Mouse (Mus musculus): ENCODE measurements around the gene Dab2ip. TPM values are rescaled to one million over a fixed set of nuclear protein-coding genes. Genes with fewer than 3 reads are reported as not detected.

Dab2ip gene
- polyA plus RNA-seq, 1 experiment from 2014 or later = 48.4 TPM

GRCm38 (mm10) chr2:35764328-35764727 lies 206.3 kb downstream of the Dab2ip start:
- Histone ChIP-seq H3K9ac (no peak overlapping the region), H3K4me2 (replicated peaks) (no peak overlapping the region), H3K4me1 (replicated peaks; ENCODE audit: control insufficient read depth, insufficient read depth, low read length) (peaks cover 13% of the 10 kb centered on the region), H3K4me3 (replicated peaks; ENCODE audit: low read length) (no peak overlapping the region), H3K27ac (no peak overlapping the region), H3K36me3 (replicated peaks; ENCODE audit: control insufficient read depth, insufficient read depth) (no peaks in the 10 kb centered on the region), H3K9me3 (ENCODE audit: control insufficient read depth, low read length) (no peaks in the 10 kb centered on the region), H3K27me3 (ENCODE audit: control insufficient read depth, insufficient read depth, low read length) (no peaks in the 10 kb centered on the region)
- no peak for DNase-seq (ENCODE audit: low spot score)
- 81% methylated on average over 8 of the region's 8 CpGs for WGBS
- no peak for ATAC-seq (ENCODE audit: low FRiP score)

DNA sequence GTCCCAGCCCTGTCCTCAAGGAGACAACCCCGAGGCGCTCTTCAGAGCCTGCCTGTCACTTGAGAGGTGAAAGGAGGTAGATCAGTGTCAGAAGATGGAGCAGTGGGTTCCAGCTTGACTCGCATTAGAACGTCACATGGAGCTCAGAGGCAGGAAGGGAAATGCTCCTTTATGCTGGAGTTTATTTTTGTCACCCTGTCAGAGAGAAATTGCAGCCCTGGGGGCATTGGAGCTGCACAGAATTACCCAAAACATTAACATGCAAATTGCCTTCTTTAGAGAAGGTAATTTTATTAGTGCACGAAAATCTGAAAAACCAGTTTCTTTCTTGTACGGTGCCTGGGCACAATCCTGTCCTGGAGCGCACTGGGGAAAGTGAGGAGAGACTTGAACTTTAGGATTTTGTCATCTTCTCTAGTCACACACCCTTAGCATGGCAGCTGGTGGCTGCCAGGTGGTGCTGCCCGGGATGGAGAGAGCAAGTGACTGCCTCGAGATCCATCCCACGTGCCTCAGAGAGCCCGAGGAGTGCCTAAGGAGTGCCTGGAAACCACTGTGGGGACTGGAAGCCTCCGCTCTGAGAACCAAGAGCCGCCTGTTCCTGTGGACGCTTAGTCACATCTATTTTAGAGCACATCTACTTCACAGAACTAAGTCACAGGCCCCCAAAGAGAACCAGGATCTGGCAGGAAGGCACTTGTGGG lies 209.9 kb downstream of the Dab2ip start:
- H3K36me3 ChIP-seq (replicated peaks; ENCODE audit: control insufficient read depth, insufficient read depth) = no peaks in the 10 kb centered on the region
- no peaks in the 10 kb centered on the region for H3K9me3 ChIP-seq (ENCODE audit: control insufficient read depth, low read length)
- WGBS = 31% methylated on average over 14 of the region's 14 CpGs
- H3K4me3 ChIP-seq (replicated peaks; ENCODE audit: low read length) = no peak overlapping the region
- H3K4me2 ChIP-seq (replicated peaks) = no peak overlapping the region
- ATAC-seq (ENCODE audit: low FRiP score) (peak; percentile 62), DNase-seq (ENCODE audit: low spot score) (no peak)
- peaks cover 13% of the 10 kb centered on the region for H3K4me1 ChIP-seq (replicated peaks; ENCODE audit: control insufficient read depth, insufficient read depth, low read length)
- H3K27ac ChIP-seq = peak overlapping the region; percentile 32; the same call in 1 of the 2 replicates
- H3K27me3 ChIP-seq (ENCODE audit: control insufficient read depth, insufficient read depth, low read length) = no peaks in the 10 kb centered on the region
- no peak overlapping the region for H3K9ac ChIP-seq

- WGBS = 45% methylated on average over 4 of the region's 4 CpGs
- Histone ChIP-seq H3K4me2 (replicated peaks) (no peak overlapping the region), H3K4me3 (replicated peaks; ENCODE audit: low read length) (no peak overlapping the region), H3K27me3 (ENCODE audit: control insufficient read depth, insufficient read depth, low read length) (no peaks in the 10 kb centered on the region), H3K9me3 (ENCODE audit: control insufficient read depth, low read length) (no peaks in the 10 kb centered on the region), H3K9ac (no peak overlapping the region), H3K27ac (no peak overlapping the region), H3K36me3 (replicated peaks; ENCODE audit: control insufficient read depth, insufficient read depth) (no peaks in the 10 kb centered on the region), H3K4me1 (replicated peaks; ENCODE audit: control insufficient read depth, insufficient read depth, low read length) (peaks cover 13% of the 10 kb centered on the region)
- DNase-seq (ENCODE audit: low spot score) (no peak), ATAC-seq (ENCODE audit: low FRiP score) (no peak)
Measured at GRCm38 (mm10) chr2:35768538-35769238, 210.6 kb downstream of the Dab2ip start.

DNA sequence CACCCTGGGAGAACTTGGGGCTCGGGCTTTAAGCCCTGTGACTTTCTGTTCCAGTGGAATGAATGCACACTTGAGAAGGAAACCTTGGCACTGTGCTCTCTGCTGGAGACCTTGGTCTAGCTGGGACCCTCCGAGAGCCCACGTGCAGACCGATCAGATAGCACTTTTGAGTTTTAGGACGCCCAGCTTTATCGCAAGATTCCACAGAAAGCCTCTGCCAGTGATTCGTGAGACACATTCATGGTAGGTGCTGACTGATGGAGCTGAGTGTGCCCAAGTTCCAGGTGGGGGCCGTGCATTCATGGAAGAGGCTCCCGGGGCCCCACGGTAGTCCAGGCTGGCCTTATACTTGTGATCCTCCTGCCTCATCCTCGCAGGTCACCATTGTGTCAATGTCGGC lies 211.3 kb downstream of the Dab2ip start:
- Histone ChIP-seq H3K4me1 (replicated peaks; ENCODE audit: control insufficient read depth, insufficient read depth, low read length) (peaks cover 13% of the 10 kb centered on the region), H3K4me3 (replicated peaks; ENCODE audit: low read length) (no peak overlapping the region), H3K9ac (no peak overlapping the region), H3K27me3 (ENCODE audit: control insufficient read depth, insufficient read depth, low read length) (no peaks in the 10 kb centered on the region), H3K27ac (no peak overlapping the region), H3K4me2 (replicated peaks) (no peak overlapping the region), H3K9me3 (ENCODE audit: control insufficient read depth, low read length) (no peaks in the 10 kb centered on the region), H3K36me3 (replicated peaks; ENCODE audit: control insufficient read depth, insufficient read depth) (no peaks in the 10 kb centered on the region)
- WGBS = 85% methylated on average over 12 of the region's 12 CpGs
- ATAC-seq (ENCODE audit: low FRiP score) (no peak), DNase-seq (ENCODE audit: low spot score) (no peak)

DNA sequence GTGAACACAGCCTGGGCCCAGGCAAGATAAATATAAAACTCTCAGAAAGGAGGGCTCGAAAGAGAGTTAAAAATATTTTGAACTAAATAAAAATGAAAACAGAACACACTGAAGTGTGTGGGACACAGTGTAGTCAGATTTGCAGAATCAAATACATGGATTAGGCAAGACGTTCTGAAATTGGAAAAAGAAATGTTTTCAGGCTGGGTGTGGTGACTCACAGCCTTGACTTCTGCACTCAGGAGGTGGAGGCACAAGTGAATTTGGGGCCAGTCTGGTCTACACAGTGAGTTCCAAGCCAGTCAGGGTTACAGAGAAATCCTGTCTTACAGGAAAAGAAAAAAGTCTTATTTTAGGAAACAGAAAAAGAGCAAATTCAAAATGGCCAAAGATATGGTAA lies 212.5 kb downstream of the Dab2ip start:
- H3K27ac ChIP-seq = no peak overlapping the region
- H3K4me1 ChIP-seq (replicated peaks; ENCODE audit: control insufficient read depth, insufficient read depth, low read length) = peaks cover 13% of the 10 kb centered on the region
- WGBS = 88% methylated on average over 2 of the region's 2 CpGs
- H3K9ac ChIP-seq = no peak overlapping the region
- ATAC-seq (ENCODE audit: low FRiP score) (no peak), DNase-seq (ENCODE audit: low spot score) (no peak)
- H3K4me2 ChIP-seq (replicated peaks) = no peak overlapping the region
- H3K27me3 ChIP-seq (ENCODE audit: control insufficient read depth, insufficient read depth, low read length) = no peaks in the 10 kb centered on the region
- H3K9me3 ChIP-seq (ENCODE audit: control insufficient read depth, low read length) = no peaks in the 10 kb centered on the region
- no peak overlapping the region for H3K4me3 ChIP-seq (replicated peaks; ENCODE audit: low read length)
- no peaks in the 10 kb centered on the region for H3K36me3 ChIP-seq (replicated peaks; ENCODE audit: control insufficient read depth, insufficient read depth)

DNA sequence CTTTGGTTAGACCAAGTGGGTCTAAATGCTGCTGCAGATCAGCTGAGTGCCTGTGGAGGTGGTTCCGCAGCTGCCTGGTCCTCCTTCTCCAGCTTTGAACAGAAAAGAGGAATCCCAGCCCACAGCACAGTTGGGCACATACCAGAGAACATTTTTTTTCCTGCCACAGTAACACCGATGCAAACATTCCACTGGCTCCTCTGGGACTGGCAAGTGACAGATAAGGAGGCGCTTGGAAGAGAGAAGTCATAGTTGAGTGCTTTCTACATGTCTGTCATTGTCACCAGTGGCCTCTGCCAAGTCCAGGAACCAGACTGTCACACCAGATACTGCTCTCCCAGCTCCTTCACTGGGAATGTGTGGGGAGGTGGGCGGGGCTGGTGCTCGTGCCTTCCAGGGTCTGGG lies 217.6 kb downstream of the Dab2ip start:
- WGBS = 44% methylated on average over 5 of the region's 5 CpGs
- H3K36me3 ChIP-seq (replicated peaks; ENCODE audit: control insufficient read depth, insufficient read depth) = no peaks in the 10 kb centered on the region
- H3K4me3 ChIP-seq (replicated peaks; ENCODE audit: low read length) = no peak overlapping the region
- no peak overlapping the region for H3K4me2 ChIP-seq (replicated peaks)
- no peaks in the 10 kb centered on the region for H3K4me1 ChIP-seq (replicated peaks; ENCODE audit: control insufficient read depth, insufficient read depth, low read length)
- H3K27ac ChIP-seq = no peak overlapping the region
- H3K9me3 ChIP-seq (ENCODE audit: control insufficient read depth, low read length) = no peaks in the 10 kb centered on the region
- no peak overlapping the region for H3K9ac ChIP-seq
- no peak for DNase-seq (ENCODE audit: low spot score)
- no peaks in the 10 kb centered on the region for H3K27me3 ChIP-seq (ENCODE audit: control insufficient read depth, insufficient read depth, low read length)
- no peak; the same call in 1 of the 2 replicates for ATAC-seq (ENCODE audit: low FRiP score)

- Histone ChIP-seq H3K4me3 (replicated peaks; ENCODE audit: low read length) (no peak overlapping the region), H3K4me2 (replicated peaks) (no peak overlapping the region), H3K27ac (no peak overlapping the region), H3K27me3 (ENCODE audit: control insufficient read depth, insufficient read depth, low read length) (no peaks in the 10 kb centered on the region), H3K36me3 (replicated peaks; ENCODE audit: control insufficient read depth, insufficient read depth) (no peaks in the 10 kb centered on the region), H3K9ac (no peak overlapping the region), H3K9me3 (ENCODE audit: control insufficient read depth, low read length) (no peaks in the 10 kb centered on the region), H3K4me1 (replicated peaks; ENCODE audit: control insufficient read depth, insufficient read depth, low read length) (no peaks in the 10 kb centered on the region)
- WGBS = 87% methylated on average over 9 of the region's 9 CpGs
- ATAC-seq (ENCODE audit: low FRiP score) (no peak), DNase-seq (ENCODE audit: low spot score) (no peak)
Measured at GRCm38 (mm10) chr2:35776935-35777334, 218.9 kb downstream of the Dab2ip start.

- H3K27ac ChIP-seq = no peak overlapping the region
Measured at GRCm38 (mm10) chr2:35779266-35779665, 221.2 kb downstream of the Dab2ip start.

More at GRCm38 (mm10) chr2:35779266-35779665, 221.2 kb downstream of the Dab2ip start:
- H3K4me3 ChIP-seq (replicated peaks; ENCODE audit: low read length) = no peak overlapping the region
- no peaks in the 10 kb centered on the region for H3K27me3 ChIP-seq (ENCODE audit: control insufficient read depth, insufficient read depth, low read length)
- H3K9me3 ChIP-seq (ENCODE audit: control insufficient read depth, low read length) = no peaks in the 10 kb centered on the region
- H3K4me1 ChIP-seq (replicated peaks; ENCODE audit: control insufficient read depth, insufficient read depth, low read length) = no peaks in the 10 kb centered on the region
- H3K4me2 ChIP-seq (replicated peaks) = no peak overlapping the region
- no peak for DNase-seq (ENCODE audit: low spot score)
- ATAC-seq (ENCODE audit: low FRiP score) = no peak
- H3K36me3 ChIP-seq (replicated peaks; ENCODE audit: control insufficient read depth, insufficient read depth) = no peaks in the 10 kb centered on the region
- no peak overlapping the region for H3K9ac ChIP-seq
- 89% methylated on average over 5 of the region's 5 CpGs for WGBS
